Mouse (Mus musculus): ENCODE results near the gene Brd4. TPM values are rescaled to one million over a fixed set of nuclear protein-coding genes. Genes with fewer than 3 reads are reported as not detected.
"Not testable (repeated sequence)": the region's sequence is repeated elsewhere in the genome, so short reads cannot be mapped to it uniquely, and the experiment has no call there.

Brd4 gene
- polyA plus RNA-seq, 1 experiment from 2014 or later, result 112 TPM

DNA sequence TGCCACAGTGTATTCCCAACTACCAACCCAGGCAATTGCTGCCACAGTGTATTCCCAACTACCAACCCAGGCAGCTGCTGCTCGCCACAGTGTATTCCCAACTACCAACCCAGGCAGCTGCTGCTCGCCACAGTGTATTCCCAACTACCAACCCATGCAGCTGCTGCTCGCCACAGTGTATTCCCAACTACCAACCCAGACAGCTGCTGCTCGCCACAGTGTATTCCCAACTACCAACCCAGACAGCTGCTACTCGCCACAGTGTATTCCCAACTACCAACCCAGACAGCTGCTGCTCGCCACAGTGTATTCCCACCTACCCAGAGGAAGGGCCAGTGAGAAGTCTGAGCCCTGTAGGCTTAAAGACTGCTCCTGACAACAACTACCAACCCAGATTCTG lies 73.0 kb downstream of the Brd4 start:
- peaks cover 92% of the 10 kb centered on the region for H3K36me3 ChIP-seq
- not testable (repeated sequence) for H3K4me3 ChIP-seq; H3K4me1 ChIP-seq; ATAC-seq (ENCODE audit: low FRiP score, low read depth); H3K27me3 ChIP-seq (replicated peaks); H3K9me3 ChIP-seq; H3K27ac ChIP-seq; H3K9ac ChIP-seq; H3K4me2 ChIP-seq (replicated peaks)
- 94% methylated on average over 6 of the region's 6 CpGs for WGBS

DNA sequence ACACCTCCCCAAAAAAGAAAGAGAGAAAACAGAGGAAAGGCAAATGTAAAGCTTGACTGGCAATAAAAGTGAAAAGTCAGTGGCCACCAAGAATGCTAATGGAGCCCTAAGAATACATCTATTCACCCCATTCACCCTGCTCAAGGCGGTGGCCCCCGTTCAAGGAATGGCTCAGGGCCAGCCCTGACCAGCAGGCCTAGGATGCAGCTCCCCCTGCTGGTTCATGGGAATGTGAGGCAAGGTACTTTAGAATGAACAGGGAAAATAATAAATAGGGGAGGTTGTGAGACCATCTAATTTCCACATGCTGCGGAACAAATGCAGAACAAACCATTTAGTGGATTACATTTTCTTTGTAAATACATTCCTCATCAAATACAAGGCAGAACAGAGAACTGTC lies 74.8 kb downstream of the Brd4 start:
- Histone ChIP-seq H3K9me3 (no peaks in the 10 kb centered on the region), H3K4me2 (replicated peaks) (no peak overlapping the region), H3K36me3 (peaks cover 93% of the 10 kb centered on the region), H3K4me3 (no peak overlapping the region), H3K27me3 (replicated peaks) (no peaks in the 10 kb centered on the region), H3K4me1 (no peaks in the 10 kb centered on the region; the same call in 1 of the 2 replicates), H3K27ac (no peak overlapping the region), H3K9ac (no peak overlapping the region)
- peak; percentile 65; the same call in 1 of the 2 replicates for ATAC-seq (ENCODE audit: low FRiP score, low read depth)
- 45% methylated on average over 3 of the region's 3 CpGs for WGBS

DNA sequence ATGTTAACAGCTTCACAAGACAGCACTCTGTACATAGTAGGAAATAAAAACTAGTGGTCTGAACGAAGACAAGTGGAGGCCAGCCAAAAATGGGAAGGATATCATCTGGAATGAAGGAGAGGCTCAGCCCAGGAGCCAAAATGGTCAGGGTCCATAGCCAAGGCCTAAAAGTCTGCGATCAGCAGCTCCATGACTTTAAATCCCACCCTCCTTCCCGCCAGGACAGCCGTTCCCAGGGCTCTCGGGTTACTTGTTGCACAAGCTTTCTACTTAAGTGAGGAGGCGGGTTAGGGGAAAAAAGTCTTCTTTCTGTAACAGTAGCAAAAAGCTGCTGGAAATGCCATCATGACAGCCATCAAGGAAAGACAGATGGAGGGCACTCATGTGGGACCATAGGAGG lies 75.4 kb downstream of the Brd4 start:
- Histone ChIP-seq H3K27me3 (replicated peaks) (no peaks in the 10 kb centered on the region), H3K4me1 (no peaks in the 10 kb centered on the region; the same call in 1 of the 2 replicates), H3K9ac (no peak overlapping the region), H3K9me3 (no peaks in the 10 kb centered on the region), H3K4me3 (no peak overlapping the region), H3K4me2 (replicated peaks) (no peak overlapping the region), H3K36me3 (peaks cover 94% of the 10 kb centered on the region), H3K27ac (no peak overlapping the region)
- ATAC-seq (ENCODE audit: low FRiP score, low read depth), result no peak
- WGBS, result 76% methylated on average over 6 of the region's 6 CpGs

DNA sequence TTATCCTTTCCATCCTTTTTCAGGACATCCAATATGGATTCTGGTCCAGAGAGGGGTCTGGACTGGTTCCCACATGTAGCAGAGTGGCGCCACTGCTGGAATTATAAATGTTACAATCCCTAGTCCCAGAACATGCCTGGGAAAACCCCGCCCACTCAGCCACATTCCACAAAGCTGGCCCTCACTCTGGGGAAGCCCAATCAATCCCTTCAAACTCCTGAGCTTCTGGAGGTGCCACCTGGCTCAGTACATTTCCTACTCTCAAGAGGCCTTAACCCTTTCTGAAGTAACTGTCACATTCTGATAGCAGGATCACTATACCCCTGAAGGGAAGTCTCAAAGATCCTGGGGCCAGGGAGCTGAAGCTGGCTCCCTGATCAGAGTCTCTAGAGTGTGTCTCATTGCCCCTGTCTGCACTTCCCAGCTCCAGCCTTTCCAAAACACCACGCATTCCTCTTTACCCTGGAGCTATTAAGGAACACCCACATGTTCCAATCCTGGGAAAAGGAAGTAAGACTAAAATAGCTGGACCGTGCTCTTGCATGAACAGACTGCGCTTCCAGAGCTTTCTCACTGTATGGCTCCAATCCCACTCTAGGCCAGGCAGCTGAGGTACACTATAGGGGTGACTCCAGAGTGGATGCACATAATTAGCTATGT lies 76.8 kb downstream of the Brd4 start:
- H3K4me1 ChIP-seq, result no peaks in the 10 kb centered on the region; the same call in 1 of the 2 replicates
- no peaks in the 10 kb centered on the region for H3K27me3 ChIP-seq (replicated peaks)
- H3K9me3 ChIP-seq, result no peaks in the 10 kb centered on the region
- no peak overlapping the region for H3K4me3 ChIP-seq
- peaks cover 94% of the 10 kb centered on the region for H3K36me3 ChIP-seq
- H3K27ac ChIP-seq, result no peak overlapping the region
- H3K4me2 ChIP-seq (replicated peaks), result no peak overlapping the region
- no peak for ATAC-seq (ENCODE audit: low FRiP score, low read depth)
- WGBS, result 87% methylated on average over 5 of the region's 5 CpGs
- no peak overlapping the region for H3K9ac ChIP-seq

DNA sequence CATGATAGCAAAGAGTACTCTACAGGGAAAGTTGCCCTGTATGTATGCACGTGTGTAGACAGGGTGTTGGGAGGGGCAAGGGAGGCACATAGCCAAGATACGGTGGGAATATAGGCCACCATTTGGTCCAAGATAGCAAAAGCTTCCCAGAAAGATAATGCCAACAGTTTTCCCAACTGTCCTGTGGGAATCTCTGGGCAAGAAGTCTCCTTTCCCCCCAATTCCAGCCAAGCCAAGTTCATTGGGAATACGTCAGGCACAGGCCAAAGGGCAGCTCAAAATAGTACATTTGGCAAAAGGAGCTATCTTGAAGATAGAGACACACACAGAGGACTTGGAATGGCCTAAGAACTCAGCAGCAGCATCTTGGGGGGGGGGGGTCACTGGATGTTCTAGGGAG lies 79.2 kb downstream of the Brd4 start:
- WGBS, result 95% methylated on average over 3 of the region's 3 CpGs
- peaks cover 95% of the 10 kb centered on the region for H3K36me3 ChIP-seq
- no peak for ATAC-seq (ENCODE audit: low FRiP score, low read depth)

DNA sequence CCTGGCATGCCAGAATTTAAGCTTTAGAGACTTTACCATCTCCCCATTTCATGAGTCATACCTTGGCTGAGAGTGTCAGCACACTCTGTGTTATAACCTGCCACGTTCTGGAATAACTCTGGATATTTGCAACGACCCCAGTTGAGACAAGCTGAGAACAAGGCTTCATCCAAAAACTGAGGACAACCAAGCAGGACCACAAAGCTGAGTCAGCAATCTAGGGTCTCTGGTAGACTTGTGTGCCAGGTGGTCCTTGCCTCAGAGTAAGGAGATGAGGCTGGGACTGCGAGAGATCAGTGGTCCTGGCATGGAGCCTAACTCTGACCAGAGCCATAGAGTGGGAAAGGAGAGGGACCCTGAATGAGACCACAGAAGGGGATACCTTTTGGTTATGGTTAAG lies 81.5 kb downstream of the Brd4 start:
- 93% methylated on average over 3 of the region's 3 CpGs for WGBS
- Histone ChIP-seq H3K4me1 (no peaks in the 10 kb centered on the region), H3K27me3 (replicated peaks) (no peaks in the 10 kb centered on the region), H3K9me3 (no peaks in the 10 kb centered on the region), H3K9ac (no peak overlapping the region), H3K36me3 (peaks cover 97% of the 10 kb centered on the region), H3K4me2 (replicated peaks) (no peak overlapping the region), H3K27ac (no peak overlapping the region), H3K4me3 (no peak overlapping the region)
- no peak for ATAC-seq (ENCODE audit: low FRiP score, low read depth)

More for the DNA sequence above, 79.2 kb downstream of the Brd4 start:
- Histone ChIP-seq H3K9ac (no peak overlapping the region), H3K4me2 (replicated peaks) (no peak overlapping the region), H3K9me3 (no peaks in the 10 kb centered on the region), H3K4me3 (no peak overlapping the region), H3K27ac (no peak overlapping the region), H3K27me3 (replicated peaks) (no peaks in the 10 kb centered on the region), H3K4me1 (no peaks in the 10 kb centered on the region)

DNA sequence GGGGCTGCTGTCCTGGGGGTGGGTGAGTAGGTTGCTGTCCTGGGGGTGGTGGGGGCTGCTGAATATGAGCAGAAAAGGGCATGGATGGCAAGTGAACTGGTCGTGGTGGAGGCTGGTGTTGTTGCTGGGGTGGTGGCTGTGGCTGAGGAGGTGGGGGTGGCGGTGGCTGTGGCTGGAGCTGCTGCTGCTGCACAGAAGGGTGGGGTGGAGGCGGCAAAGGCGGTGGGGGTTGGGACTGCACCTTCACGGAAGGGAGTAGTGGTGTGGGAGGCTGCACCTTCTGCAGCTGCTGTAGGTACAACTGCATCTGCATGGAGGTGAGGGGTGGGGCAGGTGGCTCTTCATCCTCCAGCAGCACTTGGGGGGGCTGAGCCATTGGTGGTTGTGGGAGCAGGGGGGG lies 83.4 kb downstream of the Brd4 start:
- Histone ChIP-seq H3K9ac (no peak overlapping the region), H3K27me3 (replicated peaks) (no peaks in the 10 kb centered on the region), H3K36me3 (peaks cover 98% of the 10 kb centered on the region), H3K4me1 (no peaks in the 10 kb centered on the region), H3K9me3 (no peaks in the 10 kb centered on the region), H3K4me2 (replicated peaks) (no peak overlapping the region), H3K4me3 (no peak overlapping the region), H3K27ac (no peak overlapping the region)
- 91% methylated on average over 5 of the region's 5 CpGs for WGBS
- ATAC-seq (ENCODE audit: low FRiP score, low read depth), result no peak

DNA sequence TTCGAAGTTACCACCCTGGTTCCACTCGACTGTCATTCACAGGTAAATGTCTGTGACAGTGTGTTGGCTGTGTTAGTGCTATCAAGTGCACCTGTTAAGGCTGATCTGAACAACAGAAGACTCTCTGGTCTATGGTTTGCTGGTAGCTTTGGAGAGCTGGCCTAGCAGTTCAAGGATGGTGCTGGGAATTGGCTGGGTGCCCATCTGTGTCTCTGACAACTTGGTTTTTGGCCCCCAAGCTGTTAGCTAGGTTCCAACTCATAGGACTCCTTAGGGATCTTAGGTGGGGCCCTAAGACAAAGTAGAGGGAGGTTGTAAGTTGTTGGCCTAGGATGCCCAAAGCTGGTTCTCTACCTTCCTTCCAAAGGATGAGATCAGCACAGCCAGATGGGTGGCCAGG lies 84.7 kb downstream of the Brd4 start:
- 92% methylated on average over 2 of the region's 2 CpGs for WGBS
- peaks cover 97% of the 10 kb centered on the region for H3K36me3 ChIP-seq

DNA sequence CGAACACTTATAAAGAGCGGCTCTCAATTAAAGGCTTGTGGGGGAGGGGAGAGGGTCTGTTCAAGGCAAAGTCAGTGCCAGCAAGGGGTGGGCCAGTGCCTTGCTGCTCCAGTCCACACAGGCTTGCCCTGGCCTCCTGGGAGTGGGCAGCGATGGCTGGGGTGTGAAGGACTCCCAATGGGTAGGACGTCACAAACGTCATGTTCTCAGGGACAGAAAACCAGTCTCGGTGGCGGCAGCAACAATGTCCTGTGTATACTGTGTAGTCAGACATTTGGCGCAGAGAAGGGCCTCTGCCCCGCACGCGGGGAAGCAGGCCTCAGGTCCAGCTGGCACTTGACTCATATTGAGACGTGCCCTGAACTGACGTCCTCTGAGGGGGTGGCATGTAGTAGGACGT lies 87.4 kb downstream of the Brd4 start:
- Histone ChIP-seq H3K36me3 (peaks cover 71% of the 10 kb centered on the region), H3K4me1 (no peaks in the 10 kb centered on the region), H3K27me3 (replicated peaks) (no peaks in the 10 kb centered on the region), H3K27ac (no peak overlapping the region), H3K9me3 (no peaks in the 10 kb centered on the region), H3K4me2 (replicated peaks) (no peak overlapping the region), H3K4me3 (no peak overlapping the region), H3K9ac (no peak overlapping the region)
- ATAC-seq (ENCODE audit: low FRiP score, low read depth), result no peak
- WGBS, result 90% methylated on average over 14 of the region's 14 CpGs

More for the DNA sequence above, 84.7 kb downstream of the Brd4 start:
- no peak overlapping the region for H3K4me3 ChIP-seq
- no peak overlapping the region for H3K9ac ChIP-seq
- no peak for ATAC-seq (ENCODE audit: low FRiP score, low read depth)
- H3K27me3 ChIP-seq (replicated peaks), result no peaks in the 10 kb centered on the region
- no peak overlapping the region for H3K27ac ChIP-seq
- no peak overlapping the region for H3K4me2 ChIP-seq (replicated peaks)
- H3K9me3 ChIP-seq, result no peaks in the 10 kb centered on the region
- no peaks in the 10 kb centered on the region for H3K4me1 ChIP-seq

DNA sequence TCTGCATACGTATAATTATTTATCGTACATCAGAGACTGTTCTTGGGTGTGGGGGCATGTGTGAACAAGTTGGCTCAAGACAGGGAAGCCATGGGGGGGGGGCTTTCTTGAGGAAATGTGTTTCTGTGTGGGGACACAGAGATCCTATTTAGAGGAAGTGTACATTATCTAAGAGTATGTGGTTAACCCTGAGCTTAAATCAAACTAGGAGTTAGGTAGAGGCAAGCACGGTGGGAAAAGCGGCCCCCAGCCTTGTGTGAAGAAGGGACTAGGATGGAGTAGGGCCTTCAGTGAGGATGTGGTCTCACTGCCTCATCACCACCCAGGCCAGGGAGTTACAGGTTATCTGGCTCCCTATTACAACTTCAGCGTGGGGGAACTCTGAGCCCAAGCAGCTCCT lies 88.8 kb downstream of the Brd4 start:
- 94% methylated on average over 5 of the region's 5 CpGs for WGBS
- no peak for ATAC-seq (ENCODE audit: low FRiP score, low read depth)

DNA sequence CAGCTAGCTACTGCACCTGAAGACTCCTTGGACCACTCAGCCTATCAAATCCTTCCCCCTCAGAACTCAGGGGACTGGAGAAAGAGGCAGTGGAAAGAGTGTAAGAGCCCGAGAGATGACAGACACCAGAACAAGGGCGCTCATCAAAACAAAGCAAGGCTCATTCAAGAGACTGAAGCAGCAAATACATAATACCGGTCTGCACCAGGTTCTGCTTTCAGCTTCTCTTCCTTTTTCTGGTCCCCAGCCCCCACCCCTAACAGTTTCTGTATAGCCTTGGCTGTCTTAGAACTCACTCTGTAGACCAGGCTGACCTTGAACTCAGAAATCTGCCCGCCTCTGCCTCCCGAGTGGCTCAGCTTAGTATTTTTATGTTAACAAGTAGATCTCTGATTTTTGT lies 91.5 kb downstream of the Brd4 start:
- Histone ChIP-seq H3K4me2 (replicated peaks) (no peak overlapping the region), H3K9ac (no peak overlapping the region), H3K27ac (no peak overlapping the region), H3K27me3 (replicated peaks) (peaks cover 20% of the 10 kb centered on the region), H3K4me3 (no peak overlapping the region), H3K9me3 (no peaks in the 10 kb centered on the region), H3K36me3 (peaks cover 29% of the 10 kb centered on the region), H3K4me1 (peaks cover 8% of the 10 kb centered on the region)
- 85% methylated on average over 5 of the region's 5 CpGs for WGBS
- no peak for ATAC-seq (ENCODE audit: low FRiP score, low read depth)

More for the DNA sequence above, 88.8 kb downstream of the Brd4 start:
- H3K4me2 ChIP-seq (replicated peaks), result no peak overlapping the region
- no peaks in the 10 kb centered on the region for H3K9me3 ChIP-seq
- H3K4me1 ChIP-seq, result no peaks in the 10 kb centered on the region
- H3K36me3 ChIP-seq, result peaks cover 56% of the 10 kb centered on the region
- no peak overlapping the region for H3K27ac ChIP-seq
- no peak overlapping the region for H3K9ac ChIP-seq
- no peak overlapping the region for H3K4me3 ChIP-seq
- no peaks in the 10 kb centered on the region for H3K27me3 ChIP-seq (replicated peaks)

DNA sequence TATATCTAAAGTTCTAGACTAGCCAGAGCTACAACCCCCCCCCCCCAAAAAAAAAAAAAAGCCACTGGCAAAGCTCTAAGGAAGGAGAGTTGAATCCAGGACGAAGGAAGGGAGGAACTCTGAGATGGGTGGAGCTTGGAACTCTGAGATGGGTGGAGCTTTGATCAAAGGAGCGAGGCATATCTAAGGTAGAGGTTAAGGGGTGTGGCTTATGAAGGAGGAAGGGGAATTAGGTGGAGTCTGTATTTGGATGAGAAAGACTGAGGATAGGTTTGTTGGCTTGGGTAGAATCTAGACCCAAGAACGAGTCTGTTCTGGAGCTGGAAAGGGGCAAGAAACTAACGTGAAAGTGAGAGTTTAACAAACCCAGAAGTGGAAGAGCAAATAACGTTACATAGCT lies 94.7 kb downstream of the Brd4 start:
- ATAC-seq (ENCODE audit: low FRiP score, low read depth), result no peak
- H3K4me2 ChIP-seq (replicated peaks), result peak overlapping the region; percentile 61
- no peaks in the 10 kb centered on the region for H3K9me3 ChIP-seq
- WGBS, result 12% methylated on average over 5 of the region's 5 CpGs
- peaks cover 8% of the 10 kb centered on the region for H3K4me1 ChIP-seq
- no peak overlapping the region for H3K9ac ChIP-seq
- H3K27me3 ChIP-seq (replicated peaks), result peaks cover 20% of the 10 kb centered on the region
- H3K36me3 ChIP-seq, result no peaks in the 10 kb centered on the region
- no peak overlapping the region for H3K27ac ChIP-seq
- H3K4me3 ChIP-seq, result no peak overlapping the region

Measured in neural tube, embryonic 12.5 days (tissue).